Mouse (Mus musculus) forebrain, postnatal 0 days (tissue): ENCODE data around the gene Ncor2. TPM values are rescaled to one million over a fixed set of nuclear protein-coding genes. Genes with fewer than 3 reads are reported as not detected.

ENCODE experiments used
- ATAC-seq: fragments of 200-750 bp; cut with Nextera tagmentation; 2 replicates; pipeline ENCODE4 v1.8.0; 2017; ENCODE audit warnings: mild to moderate bottlenecking, moderate library complexity
- DNase-seq: peaks from one replicate; pipeline ENCODE4 v3.0.0-alpha.2; 2015
- H3K27ac ChIP-seq: fragments of 300-500 bp; sonication (generic); 2 replicates; pipeline ENCODE4 v1.5.1; 2014; ENCODE audit warnings: low read depth, mild to moderate bottlenecking, antibody characterized with exemption, low read length, moderate library complexity, mixed read lengths
- H3K27me3 ChIP-seq: fragments of 300-500 bp; sonication (generic); 2 replicates; pipeline ENCODE4 v1.6.1; 2014; ENCODE audit warnings: mild to moderate bottlenecking, low read length, mixed read lengths; ENCODE audit not compliant: insufficient read depth
- H3K36me3 ChIP-seq: fragments of 300-500 bp; sonication (generic); 2 replicates; pipeline ENCODE4 v1.6.1; 2014; ENCODE audit warnings: mild to moderate bottlenecking, moderate library complexity; ENCODE audit not compliant: insufficient read depth
- H3K4me1 ChIP-seq: fragments of 300-500 bp; sonication (generic); 2 replicates; pipeline ENCODE4 v1.6.1; 2014; ENCODE audit warnings: antibody characterized with exemption; ENCODE audit not compliant: insufficient read depth
- H3K4me2 ChIP-seq: fragments of 300-500 bp; sonication (generic); 2 replicates; pipeline ENCODE4 v1.6.1; 2014; ENCODE audit warnings: low read depth, mild to moderate bottlenecking, moderate library complexity
- H3K4me3 ChIP-seq: fragments of 300-500 bp; sonication (generic); 2 replicates; pipeline ENCODE4 v1.5.1; 2014; ENCODE audit warnings: low read depth, low read length, mixed read lengths
- H3K9ac ChIP-seq: fragments of 300-500 bp; sonication (generic); 2 replicates; pipeline ENCODE4 v1.6.1; 2014; ENCODE audit warnings: mild to moderate bottlenecking
- H3K9me3 ChIP-seq: fragments of 300-500 bp; sonication (generic); 2 replicates; pipeline ENCODE4 v1.6.1; 2016; ENCODE audit warnings: low read length
- CTCF ChIP-seq: sonication (generic); IDR thresholded peaks from 2 replicates; pipeline ENCODE4 v1.5.1; 2016; ENCODE audit warnings: antibody characterized with exemption, control low read depth, low read depth
- WGBS: fragments of 180-500 bp; shearing (Covaris S2); extraction: QIAGEN DNeasy Blood & Tissue Kit; methylation state at CpG from one replicate; pipeline ENCODE4 v1.1.7; 2014; 5-methylcytosine and 5-hydroxymethylcytosine counted together
- polyA plus RNA-seq: library from polyadenylated mRNA; unstranded; fragments of >200 nt; fragmentation: Nextera tagmentation; extraction: Ambion mirVana; gene quantifications from 2 replicates; pipeline ENCODE4 v1.2.1, GENCODE M21; 2015
- total RNA-seq: library from RNA; depleted of rRNA; stranded (reverse); fragments of >200 nt; gene quantifications from 2 replicates; pipeline ENCODE4 v1.2.3, GENCODE M21; 2014

The Ncor2 gene
- total and polyA plus RNA-seq, 2 experiments from 2014 or later: 12.7 to 16.8 TPM

GRCm38 (mm10) chr5:125046436-125046835 is 132.6 kb downstream of the Ncor2 start:
- 79% methylated on average over 5 of the region's 5 CpGs for WGBS
- H3K4me1 ChIP-seq: no peaks in the 10 kb centered on the region
- no peak overlapping the region for H3K9ac ChIP-seq
- H3K36me3 ChIP-seq: peaks cover 82% of the 10 kb centered on the region
- ATAC-seq (no peak), DNase-seq (no peak)
- TF ChIP-seq CTCF: no peak
- H3K4me2 ChIP-seq: no peak overlapping the region
- H3K4me3 ChIP-seq: no peak overlapping the region
- no peaks in the 10 kb centered on the region for H3K27me3 ChIP-seq
- no peak overlapping the region for H3K27ac ChIP-seq
- no peaks in the 10 kb centered on the region for H3K9me3 ChIP-seq

- ATAC-seq (peak; percentile 56; the same call in 1 of the 2 replicates), DNase-seq (no peak)
- Histone ChIP-seq H3K9ac (no peak overlapping the region), H3K36me3 (peaks cover 76% of the 10 kb centered on the region), H3K9me3 (no peaks in the 10 kb centered on the region), H3K27me3 (no peaks in the 10 kb centered on the region), H3K4me1 (no peaks in the 10 kb centered on the region), H3K4me2 (no peak overlapping the region), H3K4me3 (no peak overlapping the region), H3K27ac (peak overlapping the region; percentile 21; the same call in 1 of the 2 replicates)
- 15% methylated on average over 5 of the region's 5 CpGs for WGBS
- TF ChIP-seq CTCF: no peak
These were observed 133.8 kb downstream of the Ncor2 start for GRCm38 (mm10) chr5:125045202-125045601.

GRCm38 (mm10) chr5:125043448-125043847 is 135.6 kb downstream of the Ncor2 start:
- no peaks in the 10 kb centered on the region for H3K4me1 ChIP-seq
- H3K9me3 ChIP-seq: no peaks in the 10 kb centered on the region
- TF ChIP-seq CTCF: no peak
- DNase-seq (no peak), ATAC-seq (no peak)
- H3K4me2 ChIP-seq: no peak overlapping the region
- H3K9ac ChIP-seq: no peak overlapping the region
- peaks cover 73% of the 10 kb centered on the region for H3K36me3 ChIP-seq
- H3K27me3 ChIP-seq: no peaks in the 10 kb centered on the region
- no peak overlapping the region for H3K4me3 ChIP-seq
- H3K27ac ChIP-seq: no peak overlapping the region
- 76% methylated on average over 6 of the region's 6 CpGs for WGBS

GRCm38 (mm10) chr5:125041578-125041977 is 137.4 kb downstream of the Ncor2 start:
- Histone ChIP-seq H3K27me3 (no peaks in the 10 kb centered on the region), H3K9me3 (no peaks in the 10 kb centered on the region), H3K36me3 (peaks cover 73% of the 10 kb centered on the region), H3K4me3 (no peak overlapping the region), H3K9ac (no peak overlapping the region), H3K27ac (no peak overlapping the region), H3K4me1 (no peaks in the 10 kb centered on the region), H3K4me2 (no peak overlapping the region)
- WGBS: 86% methylated on average over 9 of the region's 9 CpGs
- ATAC-seq (no peak), DNase-seq (no peak)
- TF ChIP-seq CTCF: no peak

GRCm38 (mm10) chr5:125040128-125040584 is 138.9 kb downstream of the Ncor2 start:
- H3K4me2 ChIP-seq: no peak overlapping the region
- DNase-seq: no peak
- ATAC-seq: no peak
- H3K27me3 ChIP-seq: no peaks in the 10 kb centered on the region
- H3K36me3 ChIP-seq: peaks cover 75% of the 10 kb centered on the region
- H3K4me1 ChIP-seq: no peaks in the 10 kb centered on the region
- H3K4me3 ChIP-seq: no peak overlapping the region
- TF ChIP-seq CTCF: no peak
- WGBS: 64% methylated on average over 5 of the region's 5 CpGs
- H3K27ac ChIP-seq: no peak overlapping the region
- H3K9ac ChIP-seq: no peak overlapping the region
- no peaks in the 10 kb centered on the region for H3K9me3 ChIP-seq

- H3K27me3 ChIP-seq: no peaks in the 10 kb centered on the region
- peaks cover 75% of the 10 kb centered on the region for H3K36me3 ChIP-seq
- TF ChIP-seq CTCF: no peak
- no peak overlapping the region for H3K27ac ChIP-seq
- H3K9me3 ChIP-seq: no peaks in the 10 kb centered on the region
- H3K9ac ChIP-seq: no peak overlapping the region
- H3K4me2 ChIP-seq: no peak overlapping the region
- ATAC-seq (no peak), DNase-seq (no peak)
- no peak overlapping the region for H3K4me3 ChIP-seq
- 91% methylated on average over 8 of the region's 8 CpGs for WGBS
- H3K4me1 ChIP-seq: no peaks in the 10 kb centered on the region
These were observed 139.5 kb downstream of the Ncor2 start for GRCm38 (mm10) chr5:125039377-125040027.

GRCm38 (mm10) chr5:125036483-125036882 is 142.5 kb downstream of the Ncor2 start:
- Histone ChIP-seq H3K4me3 (no peak overlapping the region), H3K36me3 (peaks cover 83% of the 10 kb centered on the region), H3K9ac (no peak overlapping the region)

More at GRCm38 (mm10) chr5:125036483-125036882, 142.5 kb downstream of the Ncor2 start:
- H3K27ac ChIP-seq: no peak overlapping the region
- no peaks in the 10 kb centered on the region for H3K27me3 ChIP-seq
- no peak for TF ChIP-seq CTCF
- no peaks in the 10 kb centered on the region for H3K4me1 ChIP-seq
- 88% methylated on average over 8 of the region's 8 CpGs for WGBS
- no peak overlapping the region for H3K4me2 ChIP-seq
- DNase-seq: no peak
- no peak for ATAC-seq
- no peaks in the 10 kb centered on the region for H3K9me3 ChIP-seq
